Comparison of ENCODE assay signal across 8 mouse cellular contexts in genomic region chr12:27140335-27140702, GRCm38 (mm10).
DNase-seq lines count a peak whose midpoint lies in the region; ATAC-seq lines count a peak whose summit lies in the region.

No protein-coding gene starts in this region.

- H3K4me2 ChIP-seq in embryonic facial prominence, embryonic 12.5 days (replicated peaks), result peak overlapping the region; percentile 21; the same call in 1 of the 2 replicates
- no peak overlapping the region for H3K4me2 ChIP-seq in limb, embryonic 11.5 days (ENCODE audit: low read depth, severe bottlenecking)
- H3K4me2 ChIP-seq in neural tube, embryonic 14.5 days (ENCODE audit: low read depth, low read length), result no peak overlapping the region
- H3K4me2 ChIP-seq in heart, embryonic 11.5 days, result no peak overlapping the region

- H3K4me3 ChIP-seq in embryonic facial prominence, embryonic 12.5 days, result no peak overlapping the region
- H3K4me3 ChIP-seq in limb, embryonic 11.5 days (ENCODE audit: low read depth, low read length), result no peak overlapping the region
- no peak overlapping the region for H3K4me3 ChIP-seq in neural tube, embryonic 14.5 days (ENCODE audit: low read depth, low read length)
- no peak overlapping the region for H3K4me3 ChIP-seq in heart, embryonic 11.5 days (ENCODE audit: low read depth, low read length)

- no peaks in the 10 kb centered on the region for H3K27me3 ChIP-seq in embryonic facial prominence, embryonic 12.5 days
- H3K27me3 ChIP-seq in limb, embryonic 11.5 days (ENCODE audit: control insufficient read depth, insufficient read depth, low read length), result no peaks in the 10 kb centered on the region
- H3K27me3 ChIP-seq in neural tube, embryonic 14.5 days (ENCODE audit: control insufficient read depth, insufficient read depth, low read length), result no peaks in the 10 kb centered on the region
- H3K27me3 ChIP-seq in heart, embryonic 11.5 days (ENCODE audit: control insufficient read depth, insufficient read depth, low read length), result no peaks in the 10 kb centered on the region

- peaks cover 55% of the 10 kb centered on the region for H3K4me1 ChIP-seq in embryonic facial prominence, embryonic 12.5 days
- H3K4me1 ChIP-seq in limb, embryonic 11.5 days (ENCODE audit: control insufficient read depth, insufficient read depth, low read length), result peaks cover 41% of the 10 kb centered on the region
- H3K4me1 ChIP-seq in neural tube, embryonic 14.5 days (ENCODE audit: control insufficient read depth, insufficient read depth, low read length), result peaks cover 32% of the 10 kb centered on the region
- H3K4me1 ChIP-seq in heart, embryonic 11.5 days (ENCODE audit: control insufficient read depth, insufficient read depth, low read length), result 0 out of 2 replicates have a peak, but pooled peaks cover 6% of the 10 kb centered on the region

- DNase-seq in left cerebral cortex, postnatal 4 days, result peak; percentile 20
- DNase-seq in left cerebral cortex, postnatal 36 days (ENCODE audit: low spot score in 2 of 2), result no peak
- peak; percentile 51 for DNase-seq in limb, embryonic 11.5 days (ENCODE audit: low spot score)
- DNase-seq in left cerebral cortex, adult 11 months (ENCODE audit: low spot score), result no peak
- DNase-seq in urinary bladder, adult 2 months (ENCODE audit: low spot score), result no peak

- no peak overlapping the region for H3K9ac ChIP-seq in embryonic facial prominence, embryonic 12.5 days
- no peak overlapping the region for H3K9ac ChIP-seq in limb, embryonic 11.5 days (ENCODE audit: low read length)
- H3K9ac ChIP-seq in neural tube, embryonic 14.5 days (replicated peaks; ENCODE audit: low read depth, low read length), result peak overlapping the region; percentile 28; the same call in 1 of the 2 replicates
- H3K9ac ChIP-seq in heart, embryonic 11.5 days (ENCODE audit: low read depth, low read length), result no peak overlapping the region

- peak overlapping the region; percentile 92 for H3K27ac ChIP-seq in embryonic facial prominence, embryonic 12.5 days
- peak overlapping the region; percentile 49 for H3K27ac ChIP-seq in limb, embryonic 11.5 days (replicated peaks; ENCODE audit: low read depth, low read length)
- peak overlapping the region; percentile 77 for H3K27ac ChIP-seq in neural tube, embryonic 14.5 days (ENCODE audit: low read depth, low read length)
- no peak overlapping the region for H3K27ac ChIP-seq in heart, embryonic 11.5 days (ENCODE audit: low read depth, low read length)

- 18% methylated on average over 5 of the region's 5 CpGs for WGBS in embryonic facial prominence, embryonic 12.5 days
- WGBS in limb, embryonic 11.5 days, result 31% methylated on average over 5 of the region's 5 CpGs
- WGBS in neural tube, embryonic 14.5 days, result 6% methylated on average over 5 of the region's 5 CpGs
- 51% methylated on average over 5 of the region's 5 CpGs for WGBS in heart, embryonic 11.5 days (ENCODE audit: insufficient replicate concordance)

- no peaks in the 10 kb centered on the region for H3K36me3 ChIP-seq in embryonic facial prominence, embryonic 12.5 days
- no peaks in the 10 kb centered on the region for H3K36me3 ChIP-seq in limb, embryonic 11.5 days (ENCODE audit: control insufficient read depth, insufficient read depth, low read length)
- no peaks in the 10 kb centered on the region for H3K36me3 ChIP-seq in neural tube, embryonic 14.5 days (ENCODE audit: control insufficient read depth, insufficient read depth, low read length)
- H3K36me3 ChIP-seq in heart, embryonic 11.5 days (ENCODE audit: control insufficient read depth, insufficient read depth, low read length), result no peaks in the 10 kb centered on the region

- H3K9me3 ChIP-seq in embryonic facial prominence, embryonic 12.5 days, result no peaks in the 10 kb centered on the region
- no peaks in the 10 kb centered on the region for H3K9me3 ChIP-seq in limb, embryonic 11.5 days (ENCODE audit: control insufficient read depth, low read length)
- H3K9me3 ChIP-seq in neural tube, embryonic 14.5 days (ENCODE audit: control insufficient read depth, low read length), result no peaks in the 10 kb centered on the region
- H3K9me3 ChIP-seq in heart, embryonic 11.5 days (replicated peaks; ENCODE audit: control insufficient read depth, low read length), result no peaks in the 10 kb centered on the region

- peak; percentile 69; the same call in 1 of the 2 replicates for ATAC-seq in embryonic facial prominence, embryonic 12.5 days (ENCODE audit: insufficient number of reproducible peaks, insufficient read depth, low FRiP score, low TSS enrichment)
- no peak for ATAC-seq in limb, embryonic 11.5 days (ENCODE audit: insufficient number of reproducible peaks, low FRiP score, low TSS enrichment, low read depth)
- ATAC-seq in neural tube, embryonic 14.5 days (ENCODE audit: low read depth), result peak; percentile 49
- no peak for ATAC-seq in heart, embryonic 11.5 days (replicated peaks; ENCODE audit: insufficient number of reproducible peaks, low FRiP score, low TSS enrichment)

- intact Hi-C loops in left cerebral cortex, postnatal 4 days (cut with DNase I), result no loop called here
- intact Hi-C loops in left cerebral cortex, postnatal 36 days (cut with DNase I), result no loop called here

Comparison
In these comparisons a context has a peak if more than half of its experiments do, and no peak if none do; other contexts are left out.
1. DNase-seq: peak in left cerebral cortex, postnatal 4 days (single experiment) and limb, embryonic 11.5 days (single experiment); none in left cerebral cortex, postnatal 36 days (0 of 2), left cerebral cortex, adult 11 months (single experiment) and urinary bladder, adult 2 months (single experiment).
2. ATAC-seq: peak in embryonic facial prominence, embryonic 12.5 days (single experiment) and neural tube, embryonic 14.5 days (single experiment); none in limb, embryonic 11.5 days (single experiment) and heart, embryonic 11.5 days (single experiment).